Mouse (Mus musculus) MEL (cell line): Measurements from ENCODE around the gene Sycp2l. TPM values are rescaled to one million over a fixed set of nuclear protein-coding genes. Genes with fewer than 3 reads are reported as not detected.

Experiments used
- DNase-seq: peaks from one replicate; pipeline ENCODE4 v3.0.0; 2011; ENCODE audit warnings: low read depth, low spot score
- H3K27ac ChIP-seq: 2 replicates; pipeline ENCODE4 v1.5.1; 2012; ENCODE audit warnings: low read depth, mild to moderate bottlenecking, control low read depth, low read length, moderate library complexity; ENCODE audit not compliant: control insufficient read depth
- H3K27me3 ChIP-seq, 2 experiments: fragments of 150-350 bp in 1 of 2; sonication (generic) in 1 of 2; 2 replicates each; pipeline ENCODE4 v1.6.1; 2012; ENCODE audit warnings: low read length in 2 of 2, mild to moderate bottlenecking in 2 of 2, improper control_type of control experiment in 1 of 2, moderate library complexity in 1 of 2; ENCODE audit not compliant: insufficient read depth in 2 of 2, control insufficient read depth in 1 of 2
- H3K36me3 ChIP-seq, 2 experiments: 2 replicates each; pipeline ENCODE4 v1.6.1; 2012 to 2014; ENCODE audit warnings: low read length in 2 of 2, improper control_type of control experiment in 1 of 2, inconsistent platforms in 1 of 2, mild to moderate bottlenecking in 1 of 2; ENCODE audit not compliant: insufficient read depth in 2 of 2, control insufficient read depth in 1 of 2
- H3K4me1 ChIP-seq, 2 experiments: fragments of 150-350 bp in 1 of 2; sonication (generic) in 1 of 2; 2 replicates each; pipeline ENCODE4 v1.6.1; 2012; ENCODE audit warnings: low read length in 2 of 2, improper control_type of control experiment in 1 of 2, mild to moderate bottlenecking in 1 of 2; ENCODE audit not compliant: insufficient read depth in 2 of 2, control insufficient read depth in 1 of 2
- H3K4me3 ChIP-seq, 2 experiments: fragments of 150-350 bp in 1 of 2; sonication (generic) in 1 of 2; 2 replicates each; pipeline ENCODE4 v1.5.1; 2012; ENCODE audit warnings: low read depth in 2 of 2, low read length in 2 of 2, mild to moderate bottlenecking in 2 of 2, moderate library complexity in 2 of 2, control low read depth in 1 of 2, improper control_type of control experiment in 1 of 2; ENCODE audit not compliant: control insufficient read depth in 1 of 2, insufficient read depth in 1 of 2
- H3K79me2 ChIP-seq: 2 replicates; pipeline ENCODE4 v1.6.1; 2012; ENCODE audit warnings: mild to moderate bottlenecking, low read length, moderate library complexity; ENCODE audit not compliant: control insufficient read depth, poor library complexity, insufficient read depth
- H3K9ac ChIP-seq: 2 replicates; pipeline ENCODE4 v1.6.1; 2012; ENCODE audit warnings: low read depth, mild to moderate bottlenecking, control low read depth, low read length, moderate library complexity; ENCODE audit not compliant: control insufficient read depth, poor library complexity, severe bottlenecking
- H3K9me3 ChIP-seq: fragments of 150-350 bp; sonication (generic); replicated peaks from 2 replicates; pipeline ENCODE4 v1.6.1; 2012; ENCODE audit warnings: mild to moderate bottlenecking, low read length, improper control_type of control experiment, moderate library complexity; ENCODE audit not compliant: insufficient read depth
- CHD1 ChIP-seq: IDR thresholded peaks from 2 replicates; pipeline ENCODE4 v1.6.1; 2012; ENCODE audit warnings: low read depth, mild to moderate bottlenecking, inconsistent platforms, low read length, improper control_type of control experiment
- CTCF ChIP-seq, 3 experiments: IDR thresholded peaks in 2 of 3; conservative IDR thresholded peaks in 1 of 3; 2 replicates each; pipeline ENCODE4 v1.5.1; 2011 to 2012; ENCODE audit warnings: low read length in 3 of 3, low read depth in 2 of 3, mild to moderate bottlenecking in 2 of 3, improper control_type of control experiment in 1 of 3, inconsistent platforms in 1 of 3, mixed read lengths in 1 of 3, moderate library complexity in 1 of 3; ENCODE audit not compliant: control insufficient read depth in 1 of 3, insufficient read depth in 1 of 3, poor library complexity in 1 of 3, severe bottlenecking in 1 of 3
- E2F4 ChIP-seq: IDR thresholded peaks from 2 replicates; pipeline ENCODE4 v1.6.1; 2011; ENCODE audit warnings: low read depth, low read length, improper control_type of control experiment, borderline replicate concordance
- GABPA ChIP-seq: IDR thresholded peaks from 2 replicates; pipeline ENCODE4 v1.6.1; 2012; ENCODE audit warnings: low read depth, mild to moderate bottlenecking, inconsistent platforms, low read length, improper control_type of control experiment, moderate library complexity
- GATA1 ChIP-seq: IDR thresholded peaks from 2 replicates; pipeline ENCODE4 v1.6.1; 2011; ENCODE audit warnings: low read depth, low read length, improper control_type of control experiment
- HCFC1 ChIP-seq: IDR thresholded peaks from 2 replicates; pipeline ENCODE4 v1.6.1; 2012; ENCODE audit warnings: low read depth, mild to moderate bottlenecking, inconsistent platforms, low read length, improper control_type of control experiment, moderate library complexity
- KAT2A ChIP-seq: conservative IDR thresholded peaks from 2 replicates; pipeline ENCODE4 v1.6.1; 2012; ENCODE audit warnings: low read depth, low read length, improper control_type of control experiment, inconsistent platforms
- MAZ ChIP-seq: IDR thresholded peaks from 2 replicates; pipeline ENCODE4 v1.6.1; 2012; ENCODE audit warnings: low read depth, mild to moderate bottlenecking, inconsistent platforms, low read length, improper control_type of control experiment
- NELFE ChIP-seq: IDR thresholded peaks from 2 replicates; pipeline ENCODE4 v1.6.1; 2011; ENCODE audit warnings: low read depth, low read length, improper control_type of control experiment
- POLR2A ChIP-seq, 2 experiments: IDR thresholded peaks; 2 replicates each; pipeline ENCODE4 v1.6.1; 2011 to 2012; ENCODE audit warnings: low read length in 2 of 2, mild to moderate bottlenecking in 2 of 2, control low read depth in 1 of 2, improper control_type of control experiment in 1 of 2, low read depth in 1 of 2, moderate library complexity in 1 of 2; ENCODE audit not compliant: control insufficient read depth in 1 of 2, insufficient read depth in 1 of 2, poor library complexity in 1 of 2
- POLR2AphosphoS2 ChIP-seq: IDR thresholded peaks from 2 replicates; pipeline ENCODE4 v1.6.1; 2011; ENCODE audit warnings: low read length, improper control_type of control experiment
- RAD21 ChIP-seq: IDR thresholded peaks from 2 replicates; pipeline ENCODE4 v1.6.1; 2011; ENCODE audit warnings: mild to moderate bottlenecking, low read depth, low read length, improper control_type of control experiment
- TAL1 ChIP-seq: IDR thresholded peaks from 2 replicates; pipeline ENCODE4 v1.6.1; 2012; ENCODE audit warnings: mild to moderate bottlenecking, inconsistent platforms, low read length, moderate library complexity, mixed read lengths
- TCF12 ChIP-seq: IDR thresholded peaks from 2 replicates; pipeline ENCODE4 v1.6.1; 2014; ENCODE audit warnings: low read depth, mild to moderate bottlenecking, inconsistent platforms, low read length, improper control_type of control experiment, moderate library complexity
- USF1 ChIP-seq: IDR thresholded peaks from 2 replicates; pipeline ENCODE4 v1.6.1; 2014; ENCODE audit warnings: low read depth, mild to moderate bottlenecking, inconsistent platforms, low read length, improper control_type of control experiment, moderate library complexity
- USF2 ChIP-seq, 2 experiments: IDR thresholded peaks; 2 replicates each; pipeline ENCODE4 v1.6.1; 2011 to 2012; ENCODE audit warnings: improper control_type of control experiment in 2 of 2, low read length in 2 of 2, borderline replicate concordance in 1 of 2, inconsistent platforms in 1 of 2, low read depth in 1 of 2, mild to moderate bottlenecking in 1 of 2; ENCODE audit not compliant: insufficient read depth in 1 of 2
- ZMIZ1 ChIP-seq: IDR thresholded peaks from 2 replicates; pipeline ENCODE4 v1.6.1; 2012; ENCODE audit warnings: low read depth, mild to moderate bottlenecking, inconsistent platforms, low read length, improper control_type of control experiment, moderate library complexity
- ZNF384 ChIP-seq: IDR thresholded peaks from 2 replicates; pipeline ENCODE4 v1.6.1; 2012; ENCODE audit warnings: low read depth, mild to moderate bottlenecking, inconsistent platforms, low read length, improper control_type of control experiment
- polyA plus RNA-seq, 2 experiments: library from polyadenylated mRNA; stranded (reverse) in 1 of 2; unstranded in 1 of 2; fragments of >175 nt in 1 of 2; fragments of >200 nt in 1 of 2; gene quantifications; 2 replicates each; pipeline versions ENCODE4 v1.2.1 to v1.2.4; 2012; ENCODE audit warnings: low replicate concordance in 2 of 2, low read depth in 1 of 2; ENCODE audit not compliant: insufficient read length in 2 of 2, insufficient read depth in 1 of 2, missing spikeins in 1 of 2
- total RNA-seq: library from RNA; depleted of rRNA; stranded (reverse); fragments of 300-350 nt; gene quantifications from 2 replicates; pipeline ENCODE4 v1.2.3, GENCODE M21; 2012

The Sycp2l gene
- total and polyA plus RNA-seq, 3 experiments, result not detected

GRCm38 (mm10) chr13:41206241-41206640 is 92.1 kb downstream of the Sycp2l start:
- Histone ChIP-seq H3K79me2 (no peaks in the 10 kb centered on the region), H3K9me3 (no peaks in the 10 kb centered on the region), H3K36me3 (no peaks in the 10 kb centered on the region), H3K4me3 (no peak overlapping the region), H3K9ac (no peak overlapping the region), H3K4me1 (no peaks in the 10 kb centered on the region), H3K27me3 (peaks cover 0 to 3% of the 10 kb centered on the region in 2 experiments; a peak in 2 of 4 replicates), H3K27ac (no peak overlapping the region)
- no peak for DNase-seq
- TF ChIP-seq USF2 (IDR thresholded peaks at IDR 0.05; ENCODE audit: borderline replicate concordance in 1 of 2, insufficient read depth in 1 of 2, low read depth in 1 of 2, low read length in 2 of 2), result no peak

GRCm38 (mm10) chr13:41211276-41211675 is 97.2 kb downstream of the Sycp2l start:
- no peaks in the 10 kb centered on the region for H3K4me1 ChIP-seq
- no peak for DNase-seq
- no peaks in the 10 kb centered on the region for H3K79me2 ChIP-seq
- H3K27ac ChIP-seq, result no peak overlapping the region
- no peaks in the 10 kb centered on the region for H3K9me3 ChIP-seq
- no peak overlapping the region for H3K4me3 ChIP-seq
- H3K27me3 ChIP-seq, result peaks cover 3 to 5% of the 10 kb centered on the region in 2 experiments; a peak in 3 of 4 replicates
- H3K36me3 ChIP-seq, result no peaks in the 10 kb centered on the region
- TF ChIP-seq ZMIZ1, result no peak
- no peak overlapping the region for H3K9ac ChIP-seq

- H3K4me1 ChIP-seq, result no peaks in the 10 kb centered on the region
These were observed 98.6 kb downstream of the Sycp2l start for GRCm38 (mm10) chr13:41212558-41213322.

DNA sequence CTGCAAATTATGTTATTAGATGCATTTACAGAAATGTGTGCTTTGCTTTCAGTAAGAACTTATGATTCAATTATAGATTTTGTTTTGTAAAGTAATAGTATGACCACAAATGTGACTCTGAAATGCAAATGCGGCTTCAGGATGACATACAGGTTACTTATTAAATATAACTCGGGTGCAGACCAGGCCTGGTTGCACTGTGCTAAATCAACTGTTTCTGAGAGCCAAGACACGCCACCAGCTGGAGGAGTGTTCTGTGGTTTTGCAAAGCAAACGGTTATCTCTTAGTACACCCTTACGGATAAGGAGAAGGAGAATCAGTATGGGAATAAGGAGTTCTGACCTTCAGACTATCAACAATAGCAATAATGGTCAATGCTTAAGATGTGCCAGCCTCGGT is 101.6 kb downstream of the Sycp2l start:
- no peaks in the 10 kb centered on the region for H3K9me3 ChIP-seq
- no peaks in the 10 kb centered on the region for H3K4me1 ChIP-seq
- no peaks in the 10 kb centered on the region for H3K79me2 ChIP-seq
- no peak for TF ChIP-seq KAT2A
- TF ChIP-seq USF1, result no peak
- TF ChIP-seq RAD21, result no peak
- TF ChIP-seq POLR2AphosphoS2, result no peak
- no peak for TF ChIP-seq NELFE
- no peak for TF ChIP-seq TAL1
- TF ChIP-seq E2F4, result no peak
- TF ChIP-seq TCF12, result no peak
- TF ChIP-seq, all 39 proteins: peak for 0
- Histone ChIP-seq H3K36me3 (no peaks in the 10 kb centered on the region), H3K9ac (no peak overlapping the region), H3K27ac (no peak overlapping the region), H3K4me3 (no peak overlapping the region), H3K27me3 (peaks cover 3 to 5% of the 10 kb centered on the region in 2 experiments; a peak in 3 of 4 replicates)
- DNase-seq, result no peak

More at GRCm38 (mm10) chr13:41212558-41213322, 98.6 kb downstream of the Sycp2l start:
- no peaks in the 10 kb centered on the region for H3K36me3 ChIP-seq
- H3K79me2 ChIP-seq, result no peaks in the 10 kb centered on the region
- H3K4me3 ChIP-seq, result no peak overlapping the region
- TF ChIP-seq TAL1 (no peak), GABPA (no peak), HCFC1 (no peak), ZNF384 (no peak), CHD1 (no peak), MAZ (no peak), CTCF (IDR thresholded peaks at IDR 0.05 in 2 of 3, conservative IDR thresholded peaks at IDR 0.05 in 1 of 3; ENCODE audit: control insufficient read depth in 1 of 3, insufficient read depth in 1 of 3, low read depth in 2 of 3, low read length in 3 of 3, poor library complexity in 1 of 3, severe bottlenecking in 1 of 3) (no peak), GATA1 (no peak), POLR2A (IDR thresholded peaks at IDR 0.05; ENCODE audit: control insufficient read depth in 1 of 2, insufficient read depth in 1 of 2, low read depth in 1 of 2, low read length in 2 of 2, poor library complexity in 1 of 2) (no peak)
- H3K27ac ChIP-seq, result no peak overlapping the region
- no peak overlapping the region for H3K9ac ChIP-seq
- no peaks in the 10 kb centered on the region for H3K9me3 ChIP-seq
- peaks cover 3 to 5% of the 10 kb centered on the region in 2 experiments; a peak in 3 of 4 replicates for H3K27me3 ChIP-seq
- no peak for DNase-seq
